Mouse (Mus musculus): ENCODE results near the gene Casc3. TPM values are rescaled to one million over a fixed set of nuclear protein-coding genes. Genes with fewer than 3 reads are reported as not detected.
A peak's percentile ranks its signal among the peaks of the same experiment; 100 is the strongest.

Gene Casc3
- polyA plus RNA-seq, 1 experiment from 2014 or later: 49.0 TPM

- H3K9me3 ChIP-seq (replicated peaks): no peaks in the 10 kb centered on the region
- no peak overlapping the region for H3K4me3 ChIP-seq
- DNase-seq (ENCODE audit: low spot score): no peak
- H3K27ac ChIP-seq (replicated peaks): no peak overlapping the region
- no peaks in the 10 kb centered on the region for H3K27me3 ChIP-seq (ENCODE audit: low read depth, poor library complexity, severe bottlenecking)
- peaks cover 69% of the 10 kb centered on the region for H3K36me3 ChIP-seq
- peaks cover 17% of the 10 kb centered on the region for H3K4me1 ChIP-seq
- 93% methylated on average over 9 of the region's 9 CpGs for WGBS
These were observed 69.2 kb downstream of the Casc3 start for GRCm38 (mm10) chr11:98873900-98874299.

GRCm38 (mm10) chr11:98877001-98877400 is 72.3 kb downstream of the Casc3 start:
- no peak for DNase-seq (ENCODE audit: low spot score)
- H3K4me3 ChIP-seq: no peak overlapping the region
- peaks cover 56% of the 10 kb centered on the region for H3K36me3 ChIP-seq
- H3K27me3 ChIP-seq (ENCODE audit: low read depth, poor library complexity, severe bottlenecking): no peaks in the 10 kb centered on the region
- 71% methylated on average over 9 of the region's 9 CpGs for WGBS
- H3K9me3 ChIP-seq (replicated peaks): no peaks in the 10 kb centered on the region
- H3K27ac ChIP-seq (replicated peaks): 0 out of 2 replicates have a peak overlapping the region, but pooled peaks have one; percentile 23
- peaks cover 5% of the 10 kb centered on the region for H3K4me1 ChIP-seq

Other genes starting within 250 kb of the Casc3 start
- 65.8 and 81.0 TPM in 2 replicates for gene Ormdl3, start 217.5 kb upstream of the Casc3 start, polyA plus RNA-seq (2016; fragmentation: Nextera tagmentation; extraction: Ambion mirVana)
- not detected in 2 replicates for gene Lrrc3c, start 206.6 kb upstream of the Casc3 start, polyA plus RNA-seq (2016; fragmentation: Nextera tagmentation; extraction: Ambion mirVana)
- gene Gm12355, start 179.2 kb upstream of the Casc3 start, polyA plus RNA-seq (2016; fragmentation: Nextera tagmentation; extraction: Ambion mirVana): 1.4 and 2.1 TPM in 2 replicates
- not detected in 2 replicates for gene Gsdma3, start 178.5 kb upstream of the Casc3 start, polyA plus RNA-seq (2016; fragmentation: Nextera tagmentation; extraction: Ambion mirVana)
- gene Gsdma2, start 158.1 kb upstream of the Casc3 start, polyA plus RNA-seq (2016; fragmentation: Nextera tagmentation; extraction: Ambion mirVana): not detected in 2 replicates
- not detected in 2 replicates for gene Gsdma, start 140.6 kb upstream of the Casc3 start, polyA plus RNA-seq (2016; fragmentation: Nextera tagmentation; extraction: Ambion mirVana)
- 246 and 258 TPM in 2 replicates for gene Psmd3, start 122.4 kb upstream of the Casc3 start, polyA plus RNA-seq (2016; fragmentation: Nextera tagmentation; extraction: Ambion mirVana)
- not detected in 2 replicates for gene Csf3, start 103.6 kb upstream of the Casc3 start, polyA plus RNA-seq (2016; fragmentation: Nextera tagmentation; extraction: Ambion mirVana)
- gene Med24, start 75.5 kb upstream of the Casc3 start, polyA plus RNA-seq (2016; fragmentation: Nextera tagmentation; extraction: Ambion mirVana): 74.1 and 82.2 TPM in 2 replicates
- gene Thra, start 64.3 kb upstream of the Casc3 start, polyA plus RNA-seq (2016; fragmentation: Nextera tagmentation; extraction: Ambion mirVana): 9.5 and 15.6 TPM in 2 replicates
- 1.4 TPM in 2 replicates for gene Nr1d1, start 29.6 kb upstream of the Casc3 start, polyA plus RNA-seq (2016; fragmentation: Nextera tagmentation; extraction: Ambion mirVana)
- 22.9 and 24.3 TPM in 2 replicates for gene Msl1, start 9.4 kb upstream of the Casc3 start, polyA plus RNA-seq (2016; fragmentation: Nextera tagmentation; extraction: Ambion mirVana)
- gene Rapgefl1, start 31.9 kb downstream of the Casc3 start, polyA plus RNA-seq (2016; fragmentation: Nextera tagmentation; extraction: Ambion mirVana): 1.3 TPM in 2 replicates
- gene Wipf2, start 58.7 kb downstream of the Casc3 start, polyA plus RNA-seq (2016; fragmentation: Nextera tagmentation; extraction: Ambion mirVana): 3.7 and 3.9 TPM in 2 replicates
- 53.3 and 67.8 TPM in 2 replicates for gene Cdc6, start 102.9 kb downstream of the Casc3 start, polyA plus RNA-seq (2016; fragmentation: Nextera tagmentation; extraction: Ambion mirVana)
- gene Rara, start 122.9 kb downstream of the Casc3 start, polyA plus RNA-seq (2016; fragmentation: Nextera tagmentation; extraction: Ambion mirVana): 15.5 and 16.1 TPM in 2 replicates
- gene Gjd3, start 178.1 kb downstream of the Casc3 start, polyA plus RNA-seq (2016; fragmentation: Nextera tagmentation; extraction: Ambion mirVana): 0.16 TPM in 1 of 2 replicates, not detected in the other
- 357 and 364 TPM in 2 replicates for gene Top2a, start 219.3 kb downstream of the Casc3 start, polyA plus RNA-seq (2016; fragmentation: Nextera tagmentation; extraction: Ambion mirVana)
- gene Igfbp4, start 236.3 kb downstream of the Casc3 start, polyA plus RNA-seq (2016; fragmentation: Nextera tagmentation; extraction: Ambion mirVana): 290 and 322 TPM in 2 replicates